Mouse (Mus musculus) myocyte (in vitro differentiated cells): ENCODE measurements around the gene Upf2.
"Not testable (repeated sequence)": the region's sequence is repeated elsewhere in the genome, so short reads cannot be mapped to it uniquely, and the experiment has no call there.

Experiments used
- MYOD1 ChIP-seq, 3 experiments: IDR thresholded peaks; one replicate each; pipeline ENCODE4 v1.6.1; 2011; ENCODE audit warnings: control low read depth in 2 of 3, low read depth in 2 of 3, mild to moderate bottlenecking in 2 of 3, moderate library complexity in 1 of 3; ENCODE audit not compliant: insufficient read length in 2 of 3, control insufficient read depth in 1 of 3
- MYOG ChIP-seq, 3 experiments: IDR thresholded peaks; one replicate each; pipeline ENCODE4 v1.6.1; 2011; ENCODE audit warnings: control low read depth in 2 of 3, low read depth in 2 of 3, mild to moderate bottlenecking in 2 of 3; ENCODE audit not compliant: insufficient read length in 2 of 3, control insufficient read depth in 1 of 3, insufficient read depth in 1 of 3
- REST ChIP-seq: IDR thresholded peaks from one replicate; pipeline ENCODE4 v1.6.1; 2011; ENCODE audit warnings: mild to moderate bottlenecking, control low read depth, moderate library complexity; ENCODE audit not compliant: insufficient read depth, insufficient read length
- USF1 ChIP-seq: IDR thresholded peaks from one replicate; pipeline ENCODE4 v1.6.1; 2011; ENCODE audit warnings: low read depth, mild to moderate bottlenecking, control low read depth, moderate library complexity

DNA sequence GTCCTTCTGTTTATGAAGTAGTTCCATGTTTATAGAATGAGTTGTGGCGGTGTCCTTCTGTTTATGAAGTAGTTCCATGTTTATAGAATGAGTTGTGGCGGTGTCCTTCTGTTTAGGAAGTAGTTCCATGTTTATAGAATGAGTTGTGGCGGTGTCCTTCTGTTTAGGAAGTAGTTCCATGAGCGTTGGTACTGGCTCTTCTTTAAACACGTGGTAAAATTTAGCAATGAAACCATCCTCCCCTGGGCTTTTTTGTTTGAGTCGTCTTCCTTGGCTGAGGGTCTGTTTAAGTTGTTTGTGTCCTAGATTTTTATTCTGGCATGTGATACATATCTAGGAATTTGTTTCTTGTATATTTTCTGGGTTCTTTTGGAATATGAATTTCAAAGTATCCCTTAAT lies 63.9 kb downstream of the Upf2 start:
- not testable (repeated sequence) for TF ChIP-seq USF1; REST; MYOD1 (IDR thresholded peaks at IDR 0.05; ENCODE audit: control insufficient read depth in 1 of 3, insufficient read length in 2 of 3, low read depth in 2 of 3); MYOG (IDR thresholded peaks at IDR 0.05; ENCODE audit: control insufficient read depth in 1 of 3, insufficient read depth in 1 of 3, insufficient read length in 2 of 3, low read depth in 2 of 3)
